ENCODE assay signal across 23 mouse cellular contexts in genomic region chr14:54634182-54634581, GRCm38 (mm10). TPM values are rescaled to one million over a fixed set of nuclear protein-coding genes. Genes with fewer than 3 reads are reported as not detected.
DNase-seq lines count a peak whose midpoint lies in the region; ATAC-seq and TF ChIP-seq lines count a peak whose summit lies in the region.
"Had no signal": no experiment of that assay in that cellular context is flagged by ENCODE, and none has a peak within 500 bp of the region (broad histone marks: within the 10 kb centered on the region; RNA-seq: fewer than 3 reads in every experiment).

No protein-coding gene starts in this region.

- H3K9ac ChIP-seq in heart, adult 2 months (ENCODE audit: low read depth, low read length) = no peak overlapping the region
- no peak overlapping the region for H3K9ac ChIP-seq in lung, embryonic 14.5 days
- H3K9ac ChIP-seq: hindbrain, embryonic 15.5 days; liver, embryonic 13.5 days; neural tube, embryonic 15.5 days had no signal

- WGBS in heart, adult 2 months = 70% methylated on average over 4 of the region's 4 CpGs
- 86% methylated on average over 4 of the region's 4 CpGs for WGBS in lung, embryonic 14.5 days
- 67% methylated on average over 4 of the region's 4 CpGs for WGBS in lung, adult 2 months

- H3K4me1 ChIP-seq in heart, adult 2 months (ENCODE audit: control insufficient read depth, insufficient read depth, low read length) = no peaks in the 10 kb centered on the region
- H3K4me1 ChIP-seq in lung, embryonic 14.5 days (ENCODE audit: insufficient read depth) = no peaks in the 10 kb centered on the region
- H3K4me1 ChIP-seq in lung, adult 2 months (ENCODE audit: control insufficient read depth, insufficient read depth, low read length) = no peaks in the 10 kb centered on the region
- peaks cover 28% of the 10 kb centered on the region for H3K4me1 ChIP-seq in E14TG2a.4 (replicated peaks; ENCODE audit: low read depth, low read length)
- H3K4me1 ChIP-seq: liver, embryonic 13.5 days had no signal

- TF ChIP-seq POLR2A in heart, adult 2 months (IDR thresholded peaks at IDR 0.05; ENCODE audit: insufficient read depth, low read depth, low read length) = no peak
- no peak for TF ChIP-seq POLR2A in lung, adult 2 months (IDR thresholded peaks at IDR 0.05; ENCODE audit: borderline replicate concordance, extremely low read depth, low read depth, low read length)

- no peaks in the 10 kb centered on the region for H3K36me3 ChIP-seq in heart, adult 2 months (ENCODE audit: control insufficient read depth, insufficient read depth, low read length)
- H3K36me3 ChIP-seq in lung, embryonic 14.5 days (ENCODE audit: insufficient read depth) = peaks cover 79% of the 10 kb centered on the region
- H3K36me3 ChIP-seq in E14TG2a.4 (ENCODE audit: insufficient read depth, low read length) = 0 out of 2 replicates have a peak, but pooled peaks cover 7% of the 10 kb centered on the region

- H3K9me3 ChIP-seq in lung, embryonic 14.5 days (ENCODE audit: low read depth, low read length) = no peaks in the 10 kb centered on the region
- no peaks in the 10 kb centered on the region for H3K9me3 ChIP-seq in E14TG2a.4 (ENCODE audit: low read length)
- H3K9me3 ChIP-seq: hindbrain, embryonic 15.5 days; liver, embryonic 13.5 days; neural tube, embryonic 15.5 days had no signal

- no peak overlapping the region for H3K4me3 ChIP-seq in heart, adult 2 months
- no peak overlapping the region for H3K4me3 ChIP-seq in lung, embryonic 14.5 days (ENCODE audit: low read depth, low read length)
- no peak overlapping the region for H3K4me3 ChIP-seq in lung, adult 2 months (replicated peaks; ENCODE audit: extremely low read depth, low read depth, low read length)
- no peak overlapping the region for H3K4me3 ChIP-seq in E14TG2a.4 (replicated peaks; ENCODE audit: low read length)
- H3K4me3 ChIP-seq: hindbrain, embryonic 15.5 days; liver, embryonic 13.5 days; neural tube, embryonic 15.5 days had no signal

- TF ChIP-seq CTCF in heart, adult 2 months (IDR thresholded peaks at IDR 0.05) = 0 out of 2 replicates have a peak, but pooled peaks have one; percentile 8
- peak; percentile 14; the same call in 1 of the 2 replicates for TF ChIP-seq CTCF in lung, embryonic 14.5 days (IDR thresholded peaks at IDR 0.05; ENCODE audit: low read depth)
- no peak for TF ChIP-seq CTCF in lung, adult 2 months (IDR thresholded peaks at IDR 0.05; ENCODE audit: insufficient read depth, low read length)
- 0 out of 2 replicates have a peak, but pooled peaks have one; percentile 14 for TF ChIP-seq CTCF in E14TG2a.4 (conservative IDR thresholded peaks at IDR 0.05; ENCODE audit: low read length)

- no peak for ATAC-seq in lung, embryonic 14.5 days (ENCODE audit: insufficient read depth)
- ATAC-seq in megakaryocyte-erythroid progenitor cell, adult 5-6 weeks (replicated peaks; ENCODE audit: low FRiP score, low TSS enrichment, poor library complexity, severe bottlenecking) = peak; percentile 45; the same call in 1 of the 2 replicates
- ATAC-seq: forebrain, embryonic 16.5 days had no signal

- intact Hi-C loops in heart, adult 2 months (cut with DNase I) = no loop called here
- intact Hi-C loops in heart, postnatal 10 days (cut with DNase I) = no loop called here

- DNase-seq in heart, adult 2 months = no peak
- DNase-seq in heart, postnatal 10 days = no peak
- no peak for DNase-seq in lung, embryonic 14.5 days
- DNase-seq in lung, adult 2 months = no peak
- no peak for DNase-seq in gastrocnemius, postnatal 25 days
- DNase-seq in testis, postnatal 10 days (ENCODE audit: low spot score) = no peak
- DNase-seq: adrenal gland, postnatal 10 days; cerebellum, adult 11-12 months; gastrocnemius, postnatal 36 days; kidney, adult 8-10 months; layer of hippocampus, adult 9-11 months; liver, embryonic 13.5 days; right cerebral cortex, adult 18-20 months had no signal

- TF ChIP-seq EP300 in heart, adult 2 months (IDR thresholded peaks at IDR 0.05; ENCODE audit: insufficient read depth, low read depth, low read length) = no peak

- no peak overlapping the region for H3K27ac ChIP-seq in heart, adult 2 months
- H3K27ac ChIP-seq in lung, embryonic 14.5 days (ENCODE audit: low read depth) = no peak overlapping the region
- H3K27ac ChIP-seq: hindbrain, embryonic 15.5 days; liver, embryonic 13.5 days; macrophage; neural tube, embryonic 15.5 days had no signal

- H3K79me2 ChIP-seq in heart, adult 2 months (replicated peaks; ENCODE audit: control insufficient read depth, insufficient read depth, low read length) = no peaks in the 10 kb centered on the region

- no peaks in the 10 kb centered on the region for H3K27me3 ChIP-seq in heart, adult 2 months (ENCODE audit: control insufficient read depth, insufficient read depth, low read length)
- no peaks in the 10 kb centered on the region for H3K27me3 ChIP-seq in lung, embryonic 14.5 days (ENCODE audit: insufficient read depth, low read length)
- H3K27me3 ChIP-seq in E14TG2a.4 (ENCODE audit: insufficient read depth, low read length) = peaks cover 44% of the 10 kb centered on the region
- H3K27me3 ChIP-seq: hindbrain, embryonic 15.5 days; neural tube, embryonic 15.5 days had no signal

- H3K4me2 ChIP-seq in lung, embryonic 14.5 days = no peak overlapping the region
- H3K4me2 ChIP-seq: hindbrain, embryonic 15.5 days; liver, embryonic 13.5 days; neural tube, embryonic 15.5 days had no signal

RNA-seq across cellular contexts. Expression of gene Gm17606, which starts 6.6 kb away (rescaled TPM):
- total RNA-seq in heart, adult 2 months (2021) = not detected
- not detected in 2 replicates for polyA plus RNA-seq in heart, adult 2 months (2012; rRNA removed)
- not detected for total RNA-seq in heart, postnatal 10 days (2021)
- not detected in 2 replicates for polyA plus RNA-seq in lung, embryonic 14.5 days (2014; fragmentation: Nextera tagmentation; extraction: Ambion mirVana)
- not detected in 2 replicates for polyA plus RNA-seq in lung, adult 2 months (2012; rRNA removed)
- not detected in 2 replicates for total RNA-seq in megakaryocyte-erythroid progenitor cell, adult 5-6 weeks (2014; fragmentation: Nextera tagmentation)
- total RNA-seq in megakaryocyte-erythroid progenitor cell, adult 5-6 weeks (2017) = not detected in 2 replicates
- total RNA-seq in gastrocnemius, postnatal 25 days (2021) = not detected
- total RNA-seq: adrenal gland, postnatal 10 days; gastrocnemius, postnatal 36 days; left cerebral cortex, postnatal 36 days; monocyte, adult 5-6 weeks had no signal
- polyA plus RNA-seq: cortical plate, adult 2 months; heart, embryonic 14.5 days; hindbrain, embryonic 15.5 days; liver, embryonic 13.5 days; macrophage; neural tube, embryonic 15.5 days had no signal

RNA-seq across cellular contexts. Expression of gene Cdh24, which starts 7.0 kb away (rescaled TPM):
- under 1 TPM; 0.18 to 0.31 TPM for total RNA-seq in heart, adult 2 months (2021)
- 1.00 and 1.1 TPM in 2 replicates for polyA plus RNA-seq in heart, adult 2 months (2012; rRNA removed)
- total RNA-seq in heart, postnatal 10 days (2021) = 1 to 10 TPM; 1.3 TPM
- polyA plus RNA-seq in lung, embryonic 14.5 days (2014; fragmentation: Nextera tagmentation; extraction: Ambion mirVana) = 5.2 and 5.4 TPM in 2 replicates
- 2.8 and 2.9 TPM in 2 replicates for polyA plus RNA-seq in lung, adult 2 months (2012; rRNA removed)
- total RNA-seq in megakaryocyte-erythroid progenitor cell, adult 5-6 weeks (2014; fragmentation: Nextera tagmentation) = 2.3 and 2.5 TPM in 2 replicates
- total RNA-seq in megakaryocyte-erythroid progenitor cell, adult 5-6 weeks (2017) = 0.15 and 1.7 TPM in 2 replicates
- total RNA-seq in gastrocnemius, postnatal 25 days (2021) = under 1 TPM; 0.28 to 0.38 TPM

RNA-seq across cellular contexts. Expression of gene Psmb11, which starts 12.9 kb away (rescaled TPM):
- not detected for total RNA-seq in heart, adult 2 months (2021)
- polyA plus RNA-seq in heart, adult 2 months (2012; rRNA removed) = not detected in 2 replicates
- total RNA-seq in heart, postnatal 10 days (2021) = not detected
- polyA plus RNA-seq in lung, embryonic 14.5 days (2014; fragmentation: Nextera tagmentation; extraction: Ambion mirVana) = not detected in 2 replicates
- not detected in 2 replicates for polyA plus RNA-seq in lung, adult 2 months (2012; rRNA removed)
- total RNA-seq in megakaryocyte-erythroid progenitor cell, adult 5-6 weeks (2014; fragmentation: Nextera tagmentation) = 0.45 TPM in 1 of 2 replicates, not detected in the other
- not detected in 2 replicates for total RNA-seq in megakaryocyte-erythroid progenitor cell, adult 5-6 weeks (2017)
- not detected for total RNA-seq in gastrocnemius, postnatal 25 days (2021)
- total RNA-seq: adrenal gland, postnatal 10 days; monocyte, adult 5-6 weeks had no signal
- polyA plus RNA-seq: forebrain, embryonic 16.5 days; heart, embryonic 14.5 days; hindbrain, embryonic 15.5 days; liver, embryonic 13.5 days; macrophage had no signal

RNA-seq across cellular contexts. Expression of gene Psmb5, which starts 16.4 kb away (rescaled TPM):
- total RNA-seq in heart, adult 2 months (2021) = 100 to 1,000 TPM; 164 to 187 TPM
- 180 and 209 TPM in 2 replicates for polyA plus RNA-seq in heart, adult 2 months (2012; rRNA removed)
- 100 to 1,000 TPM; 206 to 207 TPM for total RNA-seq in heart, postnatal 10 days (2021)
- 374 and 393 TPM in 2 replicates for polyA plus RNA-seq in lung, embryonic 14.5 days (2014; fragmentation: Nextera tagmentation; extraction: Ambion mirVana)
- polyA plus RNA-seq in lung, adult 2 months (2012; rRNA removed) = 129 and 146 TPM in 2 replicates
- total RNA-seq in megakaryocyte-erythroid progenitor cell, adult 5-6 weeks (2014; fragmentation: Nextera tagmentation) = 221 and 258 TPM in 2 replicates
- total RNA-seq in megakaryocyte-erythroid progenitor cell, adult 5-6 weeks (2017) = 39.5 and 75.5 TPM in 2 replicates
- 100 to 1,000 TPM; 175 to 184 TPM for total RNA-seq in gastrocnemius, postnatal 25 days (2021)

RNA-seq across cellular contexts. Expression of gene 4931414P19Rik, which starts 28.4 kb away (rescaled TPM):
- total RNA-seq in heart, adult 2 months (2021) = 1 to 10 TPM; 5.9 to 6.4 TPM
- polyA plus RNA-seq in heart, adult 2 months (2012; rRNA removed) = 2.4 and 4.4 TPM in 2 replicates
- total RNA-seq in heart, postnatal 10 days (2021) = 1 to 10 TPM; 4.2 to 4.9 TPM
- polyA plus RNA-seq in lung, embryonic 14.5 days (2014; fragmentation: Nextera tagmentation; extraction: Ambion mirVana) = 8.3 and 9.4 TPM in 2 replicates
- polyA plus RNA-seq in lung, adult 2 months (2012; rRNA removed) = 6.5 and 7.3 TPM in 2 replicates
- 6.2 and 12.7 TPM in 2 replicates for total RNA-seq in megakaryocyte-erythroid progenitor cell, adult 5-6 weeks (2014; fragmentation: Nextera tagmentation)
- 2.9 and 7.3 TPM in 2 replicates for total RNA-seq in megakaryocyte-erythroid progenitor cell, adult 5-6 weeks (2017)
- 1 to 10 TPM; 2.9 to 3.4 TPM for total RNA-seq in gastrocnemius, postnatal 25 days (2021)
